Mouse (Mus musculus) G1E (cell line): Measurements from ENCODE around the gene Nppc.

Experiments
- CTCF ChIP-seq: IDR thresholded peaks from 2 replicates; pipeline ENCODE4 v1.5.1; 2012; ENCODE audit warnings: low read depth, low read length, inconsistent platforms, mixed read lengths
- GATA1 ChIP-seq: IDR thresholded peaks from 2 replicates; pipeline ENCODE4 v1.6.1; 2012; ENCODE audit warnings: borderline replicate concordance, low read length, inconsistent platforms, mixed read lengths
- GATA2 ChIP-seq: IDR thresholded peaks from 2 replicates; pipeline ENCODE4 v1.6.1; 2012; ENCODE audit warnings: low read depth, low read length, inconsistent platforms, borderline replicate concordance
- POLR2AphosphoS5 ChIP-seq: IDR thresholded peaks from 2 replicates; pipeline ENCODE4 v1.6.1; 2012; ENCODE audit warnings: low read depth, low read length, inconsistent platforms; ENCODE audit not compliant: insufficient replicate concordance
- TAL1 ChIP-seq: conservative IDR thresholded peaks from 2 replicates; pipeline ENCODE4 v1.6.1; 2012; ENCODE audit warnings: low read depth, low read length, inconsistent platforms, mixed read lengths

DNA sequence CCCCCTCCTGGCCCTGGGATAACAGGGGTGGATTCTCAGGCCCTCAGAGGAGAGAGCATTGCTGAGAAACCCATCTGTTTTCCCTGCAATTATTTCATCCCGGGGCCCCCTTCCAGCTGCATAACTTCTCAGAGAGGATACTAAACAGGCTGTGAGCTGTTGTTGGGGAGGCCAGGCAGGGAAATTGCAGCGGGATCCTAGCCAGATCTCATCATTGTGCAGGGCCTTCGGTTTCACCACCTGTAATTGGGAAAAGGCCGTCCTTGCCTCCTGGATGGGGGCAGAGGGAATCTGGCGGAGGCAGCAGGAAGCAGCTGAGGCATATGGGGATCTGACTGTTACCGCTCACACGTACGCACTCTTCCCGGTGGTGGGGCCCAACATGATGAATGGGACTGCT, 4.0 kb upstream of the Nppc start:
- TF ChIP-seq CTCF (no peak), GATA1 (no peak), POLR2AphosphoS5 (no peak), TAL1 (no peak), GATA2 (no peak)
